Mouse (Mus musculus) lung, adult 2 months (tissue): ENCODE results near the gene Slc25a12.

Experiments
- CTCF ChIP-seq: fragments of 200-500 bp; IDR thresholded peaks from 2 replicates; pipeline ENCODE4 v1.5.1; 2011; ENCODE audit warnings: mild to moderate bottlenecking, low read length, control low read depth; ENCODE audit not compliant: insufficient read depth
- POLR2A ChIP-seq: fragments of 200-500 bp; IDR thresholded peaks from 2 replicates; pipeline ENCODE4 v1.6.1; 2011; ENCODE audit warnings: low read depth, mild to moderate bottlenecking, control low read depth, low read length, borderline replicate concordance; ENCODE audit errors: extremely low read depth

DNA sequence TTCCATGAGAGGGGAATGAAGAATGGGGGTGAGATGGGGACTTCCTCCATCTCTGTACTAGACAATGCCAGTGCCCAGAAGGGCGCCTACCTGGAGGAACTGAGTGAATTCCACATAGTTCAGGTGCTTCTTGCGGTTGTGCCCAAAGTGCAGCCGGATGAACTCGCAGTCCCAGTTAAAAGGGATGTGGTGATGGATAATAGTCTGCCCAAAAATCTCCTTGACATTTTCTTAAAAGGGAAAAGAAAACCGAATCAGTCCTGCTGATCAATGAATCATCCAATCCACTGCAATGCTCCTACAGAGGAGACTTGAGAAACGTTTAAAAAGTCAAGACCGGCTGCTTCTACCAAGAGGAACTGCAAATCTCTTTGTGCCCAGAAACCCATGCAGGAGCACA lies 43.7 kb downstream of the Slc25a12 start:
- TF ChIP-seq CTCF = no peak
- TF ChIP-seq POLR2A = no peak
